Mouse (Mus musculus) stomach, embryonic 16.5 days (tissue): ENCODE measurements around the gene Prpsap2. TPM values are rescaled to one million over a fixed set of nuclear protein-coding genes. Genes with fewer than 3 reads are reported as not detected.

ENCODE experiments used
- ATAC-seq: fragments of 200-750 bp; cut with Nextera tagmentation; 2 replicates; pipeline ENCODE4 v1.8.0; 2017; ENCODE audit warnings: moderate number of reproducible peaks, moderate TSS enrichment; ENCODE audit not compliant: insufficient read depth, low FRiP score
- H3K27ac ChIP-seq: fragments of 300-500 bp; sonication (generic); 2 replicates; pipeline ENCODE4 v1.5.1; 2014; ENCODE audit warnings: low read length
- H3K27me3 ChIP-seq: fragments of 300-500 bp; sonication (generic); 2 replicates; pipeline ENCODE4 v1.6.1; 2014; ENCODE audit warnings: low read length, control low read depth, mixed read lengths; ENCODE audit not compliant: control insufficient read depth, insufficient read depth
- H3K36me3 ChIP-seq: fragments of 300-500 bp; sonication (generic); 2 replicates; pipeline ENCODE4 v1.6.1; 2014; ENCODE audit warnings: low read length; ENCODE audit not compliant: control insufficient read depth, insufficient read depth
- H3K4me1 ChIP-seq: fragments of 300-500 bp; sonication (generic); 2 replicates; pipeline ENCODE4 v1.6.1; 2014; ENCODE audit warnings: low read length, control low read depth, mixed read lengths; ENCODE audit not compliant: control insufficient read depth, insufficient read depth
- H3K4me2 ChIP-seq: fragments of 300-500 bp; sonication (generic); 2 replicates; pipeline ENCODE4 v1.6.1; 2014; ENCODE audit warnings: low read depth, low read length, mixed read lengths
- H3K4me3 ChIP-seq: fragments of 300-500 bp; sonication (generic); replicated peaks from 2 replicates; pipeline ENCODE4 v1.5.1; 2014; ENCODE audit warnings: mild to moderate bottlenecking, low read length
- H3K9ac ChIP-seq: fragments of 300-500 bp; sonication (generic); 2 replicates; pipeline ENCODE4 v1.6.1; 2014; ENCODE audit warnings: low read length
- H3K9me3 ChIP-seq: fragments of 300-500 bp; sonication (generic); replicated peaks from 2 replicates; pipeline ENCODE4 v1.6.1; 2016; ENCODE audit warnings: low read length, control low read depth; ENCODE audit not compliant: control insufficient read depth
- WGBS: fragments of 180-500 bp; shearing (Covaris S2); extraction: QIAGEN DNeasy Blood & Tissue Kit; methylation state at CpG from one replicate; pipeline ENCODE4 v1.1.7; 2014; 5-methylcytosine and 5-hydroxymethylcytosine counted together
- polyA plus RNA-seq: library from polyadenylated mRNA; unstranded; fragments of >200 nt; fragmentation: Nextera tagmentation; extraction: Ambion mirVana; gene quantifications from 2 replicates; pipeline ENCODE4 v1.2.1, GENCODE M21; 2015

Prpsap2 gene
- polyA plus RNA-seq, 1 experiment from 2014 or later: 26.8 TPM

DNA sequence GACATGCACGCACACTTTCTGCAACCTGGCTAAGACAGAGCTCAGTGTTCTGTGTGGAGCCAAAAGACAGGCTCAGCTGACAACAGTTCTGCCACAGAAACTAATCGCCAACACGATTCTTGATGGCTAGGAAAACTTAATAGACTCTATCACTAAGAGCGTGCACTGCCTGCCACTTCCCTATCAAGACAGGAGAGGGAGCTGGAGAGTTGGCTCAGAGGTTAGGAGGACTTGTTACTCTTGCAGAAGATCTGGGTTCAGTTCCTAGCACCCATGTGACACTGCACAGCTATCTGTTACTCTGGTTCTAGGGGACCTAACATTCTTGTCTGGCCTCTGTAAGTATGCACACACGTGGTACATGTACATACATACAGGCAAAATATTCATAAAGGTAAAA, 10.3 kb downstream of the Prpsap2 start:
- H3K36me3 ChIP-seq: peaks cover 19% of the 10 kb centered on the region; the same call in 1 of the 2 replicates

GRCm38 (mm10) chr11:61747161-61747560, 14.7 kb downstream of the Prpsap2 start:
- H3K4me3 ChIP-seq: no peak overlapping the region
- no peak for ATAC-seq
- WGBS: 59% methylated on average over 3 of the region's 3 CpGs

More for the DNA sequence above, 10.3 kb downstream of the Prpsap2 start:
- no peak overlapping the region for H3K4me2 ChIP-seq
- no peak overlapping the region for H3K27ac ChIP-seq
- no peak overlapping the region for H3K9ac ChIP-seq
- ATAC-seq: no peak
- WGBS: 75% methylated on average over 5 of the region's 5 CpGs
- no peaks in the 10 kb centered on the region for H3K9me3 ChIP-seq
- no peaks in the 10 kb centered on the region for H3K27me3 ChIP-seq
- H3K4me3 ChIP-seq: no peak overlapping the region
- no peaks in the 10 kb centered on the region for H3K4me1 ChIP-seq

DNA sequence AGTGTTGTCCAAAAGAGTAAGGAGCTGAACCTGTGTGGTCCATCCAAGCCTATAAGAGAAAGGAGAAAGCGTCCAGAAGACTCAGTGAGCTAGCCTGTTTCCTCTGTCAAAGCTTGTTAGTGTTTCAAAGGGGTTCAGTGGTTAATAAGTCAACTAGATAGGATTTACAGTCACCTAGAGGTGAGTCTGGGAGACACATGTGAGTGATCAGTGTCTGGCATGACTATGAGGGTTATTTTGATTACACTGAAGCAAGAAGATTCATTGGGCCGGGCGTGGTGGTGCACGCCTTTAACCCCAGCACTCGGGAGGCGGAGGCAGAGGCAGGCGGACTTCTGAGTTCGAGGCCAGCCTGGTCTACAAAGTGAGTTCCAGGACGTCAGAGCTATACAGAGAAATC, 16.1 kb downstream of the Prpsap2 start:
- Histone ChIP-seq H3K9ac (no peak overlapping the region), H3K36me3 (0 out of 2 replicates have a peak, but pooled peaks cover 7% of the 10 kb centered on the region), H3K9me3 (no peaks in the 10 kb centered on the region), H3K27me3 (no peaks in the 10 kb centered on the region), H3K4me2 (no peak overlapping the region), H3K27ac (no peak overlapping the region), H3K4me1 (no peaks in the 10 kb centered on the region), H3K4me3 (no peak overlapping the region)
- ATAC-seq: no peak
- 89% methylated on average over 9 of the region's 9 CpGs for WGBS

More at GRCm38 (mm10) chr11:61747161-61747560, 14.7 kb downstream of the Prpsap2 start:
- no peak overlapping the region for H3K27ac ChIP-seq
- no peaks in the 10 kb centered on the region for H3K9me3 ChIP-seq
- no peaks in the 10 kb centered on the region for H3K4me1 ChIP-seq
- H3K27me3 ChIP-seq: no peaks in the 10 kb centered on the region
- H3K4me2 ChIP-seq: no peak overlapping the region
- peaks cover 11% of the 10 kb centered on the region; the same call in 1 of the 2 replicates for H3K36me3 ChIP-seq
- no peak overlapping the region for H3K9ac ChIP-seq

GRCm38 (mm10) chr11:61744460-61744859, 17.4 kb downstream of the Prpsap2 start:
- no peak overlapping the region for H3K4me3 ChIP-seq
- WGBS: 73% methylated on average over 3 of the region's 3 CpGs
- ATAC-seq: no peak
- 0 out of 2 replicates have a peak, but pooled peaks cover 7% of the 10 kb centered on the region for H3K36me3 ChIP-seq
- no peaks in the 10 kb centered on the region for H3K27me3 ChIP-seq
- no peak overlapping the region for H3K4me2 ChIP-seq
- H3K4me1 ChIP-seq: no peaks in the 10 kb centered on the region
- no peak overlapping the region for H3K27ac ChIP-seq
- no peaks in the 10 kb centered on the region for H3K9me3 ChIP-seq
- no peak overlapping the region for H3K9ac ChIP-seq

GRCm38 (mm10) chr11:61743768-61744167, 18.1 kb downstream of the Prpsap2 start:
- no peak overlapping the region for H3K27ac ChIP-seq
- no peak overlapping the region for H3K9ac ChIP-seq
- H3K4me1 ChIP-seq: no peaks in the 10 kb centered on the region
- H3K4me3 ChIP-seq: no peak overlapping the region
- H3K27me3 ChIP-seq: no peaks in the 10 kb centered on the region
- 81% methylated on average over 3 of the region's 3 CpGs for WGBS
- no peak overlapping the region for H3K4me2 ChIP-seq
- no peaks in the 10 kb centered on the region for H3K9me3 ChIP-seq
- no peak for ATAC-seq
- peaks cover 10% of the 10 kb centered on the region; the same call in 1 of the 2 replicates for H3K36me3 ChIP-seq

GRCm38 (mm10) chr11:61740500-61740899, 21.4 kb downstream of the Prpsap2 start:
- no peak for ATAC-seq
- Histone ChIP-seq H3K27me3 (no peaks in the 10 kb centered on the region), H3K9me3 (no peaks in the 10 kb centered on the region), H3K4me3 (no peak overlapping the region), H3K36me3 (peaks cover 25% of the 10 kb centered on the region), H3K4me1 (no peaks in the 10 kb centered on the region), H3K9ac (no peak overlapping the region), H3K27ac (no peak overlapping the region), H3K4me2 (no peak overlapping the region)
- WGBS: 91% methylated on average over 1 of the region's 1 CpGs

DNA sequence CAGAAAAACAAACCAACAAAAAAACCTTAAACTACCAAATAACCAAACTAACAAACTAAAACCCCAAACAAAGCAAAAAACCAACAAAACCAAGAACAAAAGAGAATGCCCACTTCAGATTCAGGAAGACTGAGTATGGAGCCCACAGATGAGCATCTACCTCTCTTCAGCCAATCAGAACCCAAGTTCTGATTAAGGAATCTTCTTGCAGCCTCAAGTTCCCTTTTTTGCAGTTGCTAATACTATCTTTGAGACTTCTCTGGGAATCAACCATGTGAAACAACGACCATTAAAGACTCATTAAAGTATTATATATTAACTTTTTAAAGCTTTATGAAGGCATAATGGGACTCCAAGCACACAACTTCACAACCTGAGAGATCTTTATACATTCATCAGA, 24.6 kb downstream of the Prpsap2 start:
- peaks cover 29% of the 10 kb centered on the region for H3K36me3 ChIP-seq
- H3K9me3 ChIP-seq: no peaks in the 10 kb centered on the region
- H3K27me3 ChIP-seq: no peaks in the 10 kb centered on the region
- WGBS: 85% methylated on average over 1 of the region's 1 CpGs
- no peak overlapping the region for H3K27ac ChIP-seq
- H3K9ac ChIP-seq: no peak overlapping the region
- no peak for ATAC-seq
- no peak overlapping the region for H3K4me3 ChIP-seq
- H3K4me2 ChIP-seq: no peak overlapping the region
- no peaks in the 10 kb centered on the region for H3K4me1 ChIP-seq

DNA sequence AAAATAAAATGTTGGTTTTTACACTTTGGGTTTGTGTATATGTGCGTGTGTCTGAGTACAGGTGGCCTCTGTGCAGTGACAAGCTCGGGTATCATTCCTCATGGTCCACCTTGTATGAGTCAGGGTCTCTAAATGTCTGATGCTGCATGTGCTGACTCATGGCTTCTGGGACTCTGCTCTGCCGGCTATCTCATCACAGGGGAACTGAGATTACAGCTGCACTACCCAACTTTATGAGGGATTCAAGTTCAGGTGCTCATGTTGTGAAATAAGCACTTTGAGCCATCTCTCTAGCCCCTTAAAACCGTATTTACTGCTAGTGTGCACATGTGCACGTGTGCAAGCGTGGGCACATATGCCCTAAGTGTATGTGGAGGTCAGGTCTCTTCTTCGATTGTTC, 29.2 kb downstream of the Prpsap2 start:
- H3K27me3 ChIP-seq: no peaks in the 10 kb centered on the region
- no peaks in the 10 kb centered on the region for H3K9me3 ChIP-seq
- H3K4me1 ChIP-seq: no peaks in the 10 kb centered on the region
- H3K4me2 ChIP-seq: no peak overlapping the region
- peaks cover 12% of the 10 kb centered on the region for H3K36me3 ChIP-seq
- WGBS: 89% methylated on average over 7 of the region's 7 CpGs
- H3K27ac ChIP-seq: no peak overlapping the region
- H3K9ac ChIP-seq: no peak overlapping the region
- no peak for ATAC-seq
- no peak overlapping the region for H3K4me3 ChIP-seq

- Histone ChIP-seq H3K9ac (no peak overlapping the region), H3K27ac (no peak overlapping the region), H3K9me3 (no peaks in the 10 kb centered on the region), H3K4me2 (no peak overlapping the region), H3K4me3 (no peak overlapping the region), H3K4me1 (no peaks in the 10 kb centered on the region), H3K36me3 (peaks cover 3% of the 10 kb centered on the region; the same call in 1 of the 2 replicates), H3K27me3 (no peaks in the 10 kb centered on the region)
- 52% methylated on average over 2 of the region's 2 CpGs for WGBS
- ATAC-seq: no peak
Observed at GRCm38 (mm10) chr11:61728037-61728436, 33.9 kb downstream of the Prpsap2 start.

DNA sequence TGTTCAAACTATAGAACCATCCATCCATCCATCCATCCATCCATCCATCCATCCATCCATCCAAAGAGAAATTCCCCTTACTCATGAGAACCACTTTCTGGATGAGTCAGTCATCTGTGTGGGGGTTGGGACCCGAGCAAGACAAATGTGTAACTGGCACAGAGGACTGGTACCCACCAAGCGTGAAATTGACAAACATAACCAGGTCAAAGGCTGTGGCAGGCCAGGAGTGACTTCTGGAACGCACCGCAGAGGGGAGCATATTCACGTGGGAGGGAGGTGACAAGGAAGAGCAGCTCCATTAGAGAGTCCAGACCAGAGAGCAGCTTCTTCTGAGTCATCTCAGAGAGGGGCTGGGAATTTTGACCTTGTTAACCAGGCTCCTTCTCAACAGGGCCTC, 39.8 kb downstream of the Prpsap2 start:
- Histone ChIP-seq H3K9ac (no peak overlapping the region), H3K9me3 (no peaks in the 10 kb centered on the region), H3K27me3 (no peaks in the 10 kb centered on the region), H3K4me1 (no peaks in the 10 kb centered on the region), H3K4me3 (no peak overlapping the region), H3K4me2 (no peak overlapping the region), H3K36me3 (no peaks in the 10 kb centered on the region), H3K27ac (no peak overlapping the region)
- 79% methylated on average over 5 of the region's 5 CpGs for WGBS
- ATAC-seq: no peak
